Mouse (Mus musculus) layer of hippocampus, adult 2 months (tissue): ENCODE results near the gene Cdk18. TPM values are rescaled to one million over a fixed set of nuclear protein-coding genes. Genes with fewer than 3 reads are reported as not detected.

Source experiments
- DNase-seq, 2 experiments: peaks; one replicate each; pipeline ENCODE4 v3.0.0; 2022; ENCODE audit warnings: low spot score in 2 of 2
- H3K27ac ChIP-seq: fragments of 200-600 bp; 2 replicates; pipeline ENCODE4 v1.8.1; 2022
- H3K4me3 ChIP-seq: fragments of 200-600 bp; 2 replicates; pipeline ENCODE4 v1.8.1; 2022; ENCODE audit warnings: mild to moderate bottlenecking
- CTCF ChIP-seq: fragments of 200-600 bp; conservative IDR thresholded peaks from 2 replicates; pipeline ENCODE4 v1.8.1; 2022; ENCODE audit warnings: antibody characterized with exemption, mild to moderate bottlenecking, moderate library complexity
- total RNA-seq, 2 experiments: library from RNA; stranded (reverse); gene quantifications; 2 replicates each; pipeline ENCODE4 v1.2.3; 2021

Cdk18 gene
- total RNA-seq, 2 experiments from 2014 or later, result 21.7 to 23.7 TPM

- Histone ChIP-seq H3K4me3 (no peak overlapping the region), H3K27ac (peak overlapping the region; percentile 40; the same call in 1 of the 2 replicates)
- peak in 1 of 2 experiments; percentile 23 for DNase-seq
- TF ChIP-seq CTCF, result no peak
Measured at GRCm38 (mm10) chr1:132143730-132144129, 4.2 kb upstream of the Cdk18 start.

- no peak for DNase-seq
- Histone ChIP-seq H3K27ac (peak overlapping the region; percentile 40; the same call in 1 of the 2 replicates), H3K4me3 (no peak overlapping the region)
- no peak for TF ChIP-seq CTCF
Measured at GRCm38 (mm10) chr1:132143079-132143478, 3.6 kb upstream of the Cdk18 start.

- TF ChIP-seq CTCF, result no peak
- DNase-seq, result no peak
- Histone ChIP-seq H3K4me3 (no peak overlapping the region), H3K27ac (no peak overlapping the region)
Measured at GRCm38 (mm10) chr1:132141753-132142152, 2.3 kb upstream of the Cdk18 start.

GRCm38 (mm10) chr1:132141166-132141565 lies 1.7 kb upstream of the Cdk18 start:
- TF ChIP-seq CTCF, result no peak
- H3K4me3 ChIP-seq, result no peak overlapping the region
- no peak overlapping the region for H3K27ac ChIP-seq
- DNase-seq, result no peak

DNA sequence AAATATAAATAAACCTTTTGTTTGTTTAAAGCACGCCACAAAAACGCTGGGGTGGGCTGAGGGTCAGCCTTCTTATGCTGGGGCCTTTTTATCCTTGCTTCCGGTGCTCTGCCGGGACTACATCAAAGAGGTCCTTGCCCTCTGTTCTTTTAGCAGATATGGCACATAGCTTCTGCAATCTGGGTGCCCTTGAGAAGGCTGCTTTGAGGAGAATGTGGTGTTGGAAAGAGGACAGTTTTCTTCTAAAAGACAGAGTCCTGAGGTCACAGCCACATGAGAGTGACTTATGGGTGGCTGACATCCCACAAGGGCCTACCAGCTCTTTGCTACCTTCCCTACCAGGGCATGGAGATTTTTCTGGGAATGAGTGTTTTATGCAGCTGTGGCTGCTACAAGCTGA lies 1.1 kb upstream of the Cdk18 start:
- no peak for TF ChIP-seq CTCF
- H3K4me3 ChIP-seq, result no peak overlapping the region
- DNase-seq, result no peak
- H3K27ac ChIP-seq, result no peak overlapping the region

- peak; percentile 70 for TF ChIP-seq CTCF
- DNase-seq, result no peak
- Histone ChIP-seq H3K4me3 (no peak overlapping the region), H3K27ac (no peak overlapping the region)
Measured at GRCm38 (mm10) chr1:132140171-132140570, 687 bp upstream of the Cdk18 start.

DNA sequence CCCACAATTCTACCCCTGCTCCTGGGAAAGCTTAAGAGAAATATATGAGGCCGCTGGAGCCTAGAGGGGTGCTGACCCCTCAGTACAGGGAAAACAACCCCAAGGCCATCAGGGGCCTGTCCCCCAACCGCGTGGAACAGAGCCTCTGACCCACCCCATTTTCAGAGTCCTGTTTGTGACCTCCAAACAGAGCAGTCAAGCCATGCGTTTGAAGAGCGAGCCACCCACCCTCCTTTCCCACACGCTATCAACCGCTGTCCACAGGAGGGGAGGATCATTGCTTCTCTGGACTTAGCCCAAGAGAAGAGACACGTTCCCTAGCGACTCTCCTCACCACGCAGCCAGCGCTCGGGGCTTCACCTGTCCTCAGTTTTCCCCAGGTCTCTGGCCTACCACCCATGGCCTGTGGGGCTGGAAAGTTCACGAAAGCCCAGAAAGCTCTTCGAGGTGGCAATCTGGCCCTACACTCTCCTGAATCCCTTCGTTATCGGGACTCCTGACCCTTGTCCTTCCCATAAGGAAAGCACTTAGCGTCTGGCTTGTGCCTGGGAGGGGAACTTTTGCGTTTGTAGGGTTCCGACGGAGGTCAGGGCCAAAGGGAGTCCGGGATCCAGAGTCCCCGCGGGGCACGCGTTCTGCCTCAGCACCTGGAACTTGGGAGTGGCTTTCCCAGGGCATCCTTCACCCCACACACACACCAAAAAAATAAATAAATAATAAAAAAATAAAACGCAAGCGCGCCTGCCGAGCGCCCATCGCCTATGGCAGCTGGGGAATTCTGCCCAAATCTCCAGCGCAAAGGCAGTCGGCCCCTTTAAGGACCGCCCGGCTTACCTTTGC lies 688 bp downstream of the Cdk18 start:
- no peak for DNase-seq
- no peak for TF ChIP-seq CTCF
- H3K27ac ChIP-seq, result peak overlapping the region; percentile 85
- peak overlapping the region; percentile 68 for H3K4me3 ChIP-seq

- peak overlapping the region; percentile 68 for H3K4me3 ChIP-seq
- no peak for DNase-seq
- TF ChIP-seq CTCF, result no peak
- H3K27ac ChIP-seq, result peak overlapping the region; percentile 85; the same call in 1 of the 2 replicates
Measured at GRCm38 (mm10) chr1:132137935-132138575, 1.4 kb downstream of the Cdk18 start.

GRCm38 (mm10) chr1:132136847-132137246 lies 2.6 kb downstream of the Cdk18 start:
- Histone ChIP-seq H3K27ac (no peak overlapping the region), H3K4me3 (no peak overlapping the region)
- no peak for DNase-seq
- TF ChIP-seq CTCF, result no peak

DNA sequence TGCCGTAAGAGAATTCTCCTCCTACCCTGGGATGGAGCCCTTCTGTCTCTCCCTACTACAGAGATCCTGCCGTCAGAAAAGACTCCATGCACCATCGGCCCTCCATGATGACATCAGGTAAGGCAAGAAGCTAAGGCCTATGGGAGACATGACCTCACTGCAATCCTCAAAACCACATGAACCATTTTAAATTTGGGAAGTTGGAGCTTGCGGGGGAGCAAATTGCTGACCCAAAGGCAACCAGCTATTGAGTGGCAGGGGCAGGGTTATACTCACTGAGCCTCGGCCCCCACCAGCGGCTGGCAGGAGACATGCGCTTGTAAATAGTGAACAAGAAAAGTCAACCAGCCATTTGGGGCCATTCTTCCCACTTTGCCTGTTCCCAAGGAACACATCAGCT lies 3.9 kb downstream of the Cdk18 start:
- no peak for DNase-seq
- no peak overlapping the region for H3K27ac ChIP-seq
- no peak overlapping the region for H3K4me3 ChIP-seq
- no peak for TF ChIP-seq CTCF

DNA sequence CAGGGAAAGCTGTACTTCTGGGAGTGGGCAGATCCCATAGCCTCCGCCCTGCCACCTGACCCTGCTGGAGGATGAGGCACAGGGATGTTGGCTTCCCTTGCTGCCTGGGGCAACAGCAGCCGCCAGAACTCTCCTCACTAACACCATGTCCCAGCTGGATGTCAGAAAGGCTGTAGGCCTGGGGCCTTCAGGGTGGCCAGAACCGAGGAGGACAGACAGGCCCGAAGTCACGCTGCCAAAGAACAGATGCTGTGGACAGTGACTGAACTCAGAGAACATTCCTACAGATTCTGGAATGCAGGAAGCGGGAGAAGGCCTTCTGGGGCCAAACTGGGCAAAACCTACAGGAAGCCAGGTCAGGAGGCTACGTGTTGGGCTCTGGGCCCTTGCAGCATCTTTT lies 11.2 kb downstream of the Cdk18 start:
- TF ChIP-seq CTCF, result no peak
- DNase-seq, result no peak
- 0 out of 2 replicates have a peak overlapping the region, but pooled peaks have one; percentile 2 for H3K27ac ChIP-seq
- no peak overlapping the region for H3K4me3 ChIP-seq

GRCm38 (mm10) chr1:132125803-132126405 lies 13.6 kb downstream of the Cdk18 start:
- no peak for TF ChIP-seq CTCF
- H3K4me3 ChIP-seq, result no peak overlapping the region
- H3K27ac ChIP-seq, result peak overlapping the region; percentile 79
- DNase-seq, result peak in 1 of 2 experiments; percentile 37

DNA sequence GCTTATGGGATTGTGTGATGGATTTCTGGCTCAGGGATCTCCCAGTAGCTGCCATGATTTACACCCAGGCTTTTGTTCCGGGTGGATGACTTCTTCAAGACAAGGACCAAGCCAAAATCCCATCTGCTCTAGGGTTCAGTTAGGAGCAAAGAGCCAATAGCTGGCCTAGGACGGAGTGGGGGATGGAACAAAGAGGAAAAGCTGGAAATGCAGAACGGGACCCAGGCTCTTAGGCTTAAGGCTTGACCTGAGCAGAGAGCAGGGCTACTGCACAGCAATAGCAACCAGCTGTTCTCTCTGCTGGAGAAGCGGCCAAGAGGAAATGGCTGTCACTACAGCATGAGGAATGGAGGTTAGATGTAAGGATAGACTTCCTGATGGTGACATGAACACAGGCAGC lies 14.2 kb downstream of the Cdk18 start:
- no peak for TF ChIP-seq CTCF
- H3K27ac ChIP-seq, result peak overlapping the region; percentile 63
- no peak for DNase-seq
- no peak overlapping the region for H3K4me3 ChIP-seq
